Mouse (Mus musculus): ENCODE data around the gene Hpdl. TPM values are rescaled to one million over a fixed set of nuclear protein-coding genes. Genes with fewer than 3 reads are reported as not detected.

Gene Hpdl
- 0.38 and 0.84 TPM in 2 replicates for polyA plus RNA-seq (2012; rRNA removed)

DNA sequence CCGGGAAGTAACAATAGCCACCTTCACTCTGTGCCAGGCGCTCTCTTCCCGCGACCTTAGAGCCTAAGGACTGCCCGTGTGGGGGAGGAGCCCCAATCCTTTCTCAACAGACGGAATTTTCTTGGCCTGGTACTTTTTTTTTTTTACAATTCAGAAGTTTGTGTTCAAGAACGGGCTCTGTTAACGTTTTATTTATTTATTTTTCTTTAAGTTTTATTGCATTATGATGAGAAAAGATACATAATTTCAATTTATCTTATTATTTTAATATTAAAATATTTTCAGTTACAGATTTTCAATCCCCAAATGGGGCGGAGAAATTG lies at the start of gene Hpdl:
Gene Hpdl (minus strand): TSS at position 14 of the 323 bp plus-strand sequence.

DNA sequence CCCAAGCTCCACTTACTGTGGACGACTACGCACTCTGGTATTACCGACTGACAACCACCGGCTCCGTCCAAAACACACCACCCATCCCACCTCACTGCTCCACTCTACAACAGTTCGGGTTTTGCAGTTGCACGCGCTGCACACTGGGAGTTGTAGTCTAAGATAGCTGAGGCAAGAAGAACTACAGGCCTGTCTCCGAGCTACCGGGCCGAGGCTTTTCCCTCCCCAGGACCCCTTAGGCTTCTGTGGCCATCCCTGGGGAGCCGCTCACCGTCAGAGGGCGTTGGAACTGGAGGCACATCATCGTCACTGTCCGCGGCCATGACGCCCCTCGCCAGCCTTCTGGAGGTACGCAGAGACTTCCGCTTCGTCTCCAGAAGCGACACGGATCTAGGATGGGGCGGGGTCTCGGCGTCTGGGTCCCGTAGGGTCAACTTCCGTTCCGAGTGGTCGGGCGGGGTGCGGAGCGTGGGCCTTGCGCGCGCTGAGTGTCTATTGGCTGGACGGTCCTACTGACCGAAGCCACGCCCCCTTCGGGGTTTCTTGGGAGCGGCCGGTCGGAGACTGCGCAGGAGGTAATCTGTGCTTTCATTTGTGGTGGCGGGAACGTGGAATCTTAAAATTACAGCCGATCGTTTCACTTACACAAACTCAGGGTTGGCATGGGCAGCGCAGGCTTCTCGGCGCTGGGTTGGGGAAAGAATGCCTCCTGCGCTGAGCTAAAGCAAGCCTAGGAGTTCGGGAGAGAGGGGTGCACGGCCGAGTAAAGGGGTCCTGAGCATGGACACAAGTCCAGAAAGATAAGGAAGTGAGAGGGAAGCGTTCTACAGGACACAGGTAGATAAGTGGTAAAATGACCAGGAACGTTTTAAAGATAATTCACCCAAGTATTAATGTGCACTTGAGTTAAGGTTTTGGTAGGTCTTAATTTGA lies 14.0 kb downstream of the Hpdl start, which contains the start of the genes Toe1 and Mutyh:
Gene Toe1 (minus strand): TSS at position 444 of the 933 bp plus-strand sequence.
Gene Mutyh (plus strand): TSS at position 527 of the 933 bp plus-strand sequence.

Other genes starting within 250 kb of the Hpdl start
- gene Ccdc17, start 225.1 kb downstream of the Hpdl start, polyA plus RNA-seq (2012; rRNA removed), result 3.5 and 3.7 TPM in 2 replicates
- 105 and 116 TPM in 2 replicates for gene Nasp, start 193.8 kb downstream of the Hpdl start, polyA plus RNA-seq (2012; rRNA removed)
- 665 and 713 TPM in 2 replicates for gene Akr1a1, start 170.0 kb downstream of the Hpdl start, polyA plus RNA-seq (2012; rRNA removed)
- 188 and 214 TPM in 2 replicates for gene Prdx1, start 136.2 kb downstream of the Hpdl start, polyA plus RNA-seq (2012; rRNA removed)
- gene Mmachc, start 113.3 kb downstream of the Hpdl start, polyA plus RNA-seq (2012; rRNA removed), result 18.5 and 18.6 TPM in 2 replicates
- 17.7 and 21.4 TPM in 2 replicates for gene Ccdc163, start 113.2 kb downstream of the Hpdl start, polyA plus RNA-seq (2012; rRNA removed)
- gene Tesk2, start 100.8 kb downstream of the Hpdl start, polyA plus RNA-seq (2012; rRNA removed), result 1.8 and 2.2 TPM in 2 replicates
- gene Toe1, start 14.1 kb downstream of the Hpdl start, polyA plus RNA-seq (2012; rRNA removed), result 35.6 and 39.3 TPM in 2 replicates
- gene Mutyh, start 14.0 kb downstream of the Hpdl start, polyA plus RNA-seq (2012; rRNA removed), result 12.8 and 13.0 TPM in 2 replicates
- 13.5 and 15.7 TPM in 2 replicates for gene Zswim5, start 55.7 kb upstream of the Hpdl start, polyA plus RNA-seq (2012; rRNA removed)
- 40.6 and 40.9 TPM in 2 replicates for gene Urod, start 172.7 kb upstream of the Hpdl start, polyA plus RNA-seq (2012; rRNA removed)
- 52.1 and 54.9 TPM in 2 replicates for gene Hectd3, start 173.6 kb upstream of the Hpdl start, polyA plus RNA-seq (2012; rRNA removed)
- 27.9 and 28.7 TPM in 2 replicates for gene Eif2b3, start 197.7 kb upstream of the Hpdl start, polyA plus RNA-seq (2012; rRNA removed)